Mouse (Mus musculus) ZHBTc4 (cell line): ENCODE results near the gene Acbd5.
A peak's percentile ranks its signal among the peaks of the same experiment; 100 is the strongest.
"Not testable (repeated sequence)": the region's sequence is repeated elsewhere in the genome, so short reads cannot be mapped to it uniquely, and the experiment has no call there.

Experiments used
- DNase-seq: peaks from one replicate; pipeline ENCODE4 v3.0.0-alpha.2; 2011; ENCODE audit warnings: low read depth, low spot score

Acbd5 gene

DNA sequence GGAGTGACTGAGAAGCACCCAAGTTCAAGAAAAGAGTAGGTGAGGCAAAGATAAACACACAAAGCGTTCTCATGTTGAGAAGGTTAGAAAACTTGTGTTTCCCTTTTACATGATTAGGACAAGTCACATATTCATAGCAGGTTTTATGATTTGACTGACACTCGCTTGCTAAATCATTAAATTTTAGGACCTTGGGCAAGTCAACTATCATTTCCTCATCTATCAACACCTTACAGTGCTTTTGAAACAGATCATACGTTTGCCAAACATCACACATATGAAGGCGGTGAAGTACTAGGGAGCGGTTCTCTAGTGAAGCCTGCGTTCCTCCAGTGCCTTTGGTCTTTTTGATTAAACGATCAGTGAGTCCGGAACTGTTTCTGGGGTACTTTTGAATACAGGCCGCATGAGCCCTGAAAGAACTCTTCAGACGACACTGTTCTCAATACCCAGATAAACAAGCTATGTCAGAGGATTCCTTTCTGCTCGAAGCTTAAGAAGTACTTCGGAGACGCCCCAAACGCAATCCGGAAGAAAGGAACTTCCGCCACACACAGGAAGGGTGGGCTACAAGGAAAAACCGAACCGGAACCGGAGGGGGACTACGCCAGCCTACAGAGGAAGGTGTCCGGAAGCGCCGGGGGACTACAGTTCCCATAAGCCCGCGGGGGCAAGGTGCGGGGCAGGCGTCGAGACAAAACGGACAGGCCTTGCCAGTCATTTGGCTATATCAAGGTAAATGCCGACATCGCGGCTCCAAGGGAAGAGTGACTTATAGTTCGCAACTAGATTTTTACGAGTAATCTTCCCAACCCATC, at the start of gene Acbd5:
TSS of gene Acbd5 (plus strand) at position 616 of the 818 bp plus-strand sequence.
- DNase-seq = peak; percentile 97

DNA sequence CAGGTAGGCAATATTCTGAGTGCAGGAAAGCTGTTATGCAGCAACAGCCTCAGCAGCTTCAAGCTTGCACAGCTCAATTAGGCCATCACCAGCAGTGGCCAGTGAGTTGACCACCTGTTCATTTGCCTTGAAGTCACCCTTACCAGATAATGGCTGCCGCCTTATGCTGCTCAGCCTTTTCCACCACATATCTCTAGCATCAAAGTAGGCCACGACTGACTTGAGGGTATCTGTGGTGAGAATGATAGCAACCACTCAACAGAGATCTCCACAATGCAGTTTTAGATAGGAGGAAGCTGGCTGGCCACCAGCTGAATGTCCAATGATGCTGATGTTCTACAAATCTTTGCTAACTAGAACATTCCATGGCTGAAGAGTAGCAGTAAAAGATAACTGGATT, 48.8 kb upstream of the Acbd5 start:
- no peak for DNase-seq

- no peak for DNase-seq
These were observed 46.6 kb upstream of the Acbd5 start for GRCm38 (mm10) chr2:23021320-23021719.

DNA sequence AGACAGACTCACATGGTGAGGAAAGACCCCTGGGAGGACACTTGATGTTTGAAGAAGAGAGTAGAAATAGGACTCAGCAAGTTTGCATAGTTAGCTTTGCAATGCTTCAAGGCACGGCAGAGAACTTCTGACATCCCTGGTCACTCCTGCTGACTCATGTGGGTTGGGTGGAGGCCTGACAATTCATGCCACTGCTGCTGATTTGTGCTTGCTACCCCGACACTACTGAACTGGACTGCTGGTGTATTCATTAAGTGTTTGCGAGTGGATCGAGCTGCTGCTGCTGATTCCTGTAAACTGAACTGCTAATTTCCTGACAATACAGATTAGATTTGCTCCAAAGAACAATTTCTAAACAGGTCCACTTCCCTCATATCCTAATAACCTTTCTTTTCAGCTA, 46.2 kb upstream of the Acbd5 start:
- DNase-seq = peak; percentile 12

DNA sequence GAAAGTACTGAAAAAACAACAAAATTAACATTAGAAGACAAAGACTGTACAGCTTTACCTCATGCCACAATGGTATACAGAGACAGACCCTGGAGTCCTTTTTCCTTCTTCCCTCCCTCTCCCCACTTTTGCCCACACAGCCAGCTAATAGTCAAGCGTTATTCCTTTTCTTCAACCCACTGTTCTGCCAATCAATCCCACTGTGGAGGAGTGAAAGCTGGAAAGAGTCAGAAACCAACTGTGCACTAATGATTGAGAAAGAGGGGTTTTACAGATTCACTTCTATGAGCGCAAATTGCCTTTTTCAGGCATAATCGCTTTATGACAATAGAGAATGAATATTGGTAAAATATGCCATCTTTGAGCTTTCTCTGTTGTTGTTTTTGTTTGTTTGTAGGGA, 44.9 kb upstream of the Acbd5 start:
- no peak for DNase-seq

- no peak for DNase-seq
These were observed 44.2 kb upstream of the Acbd5 start for GRCm38 (mm10) chr2:23023714-23024282.

- DNase-seq = no peak
These were observed 41.6 kb upstream of the Acbd5 start for GRCm38 (mm10) chr2:23026379-23026778.

DNA sequence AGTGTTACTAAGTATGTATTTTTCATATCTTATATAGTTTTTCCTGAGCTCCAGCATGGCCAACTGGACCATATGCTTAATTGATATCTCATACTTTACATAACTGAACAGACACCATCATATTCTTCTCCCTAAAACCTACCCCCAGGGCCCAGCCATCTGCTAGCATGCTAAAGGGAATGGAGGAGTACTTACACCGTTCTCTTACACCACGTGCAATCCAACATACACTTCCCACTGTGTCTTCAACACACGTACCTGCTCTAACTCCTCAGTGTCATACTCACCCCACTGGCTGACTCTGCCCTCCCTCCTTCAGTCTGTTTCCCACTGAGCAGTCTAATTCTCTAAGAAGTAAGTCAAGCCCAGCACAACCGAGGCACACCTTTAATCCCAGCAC, 39.1 kb upstream of the Acbd5 start:
- DNase-seq = no peak

- no peak for DNase-seq
These were observed 37.3 kb upstream of the Acbd5 start for GRCm38 (mm10) chr2:23030631-23031030.

DNA sequence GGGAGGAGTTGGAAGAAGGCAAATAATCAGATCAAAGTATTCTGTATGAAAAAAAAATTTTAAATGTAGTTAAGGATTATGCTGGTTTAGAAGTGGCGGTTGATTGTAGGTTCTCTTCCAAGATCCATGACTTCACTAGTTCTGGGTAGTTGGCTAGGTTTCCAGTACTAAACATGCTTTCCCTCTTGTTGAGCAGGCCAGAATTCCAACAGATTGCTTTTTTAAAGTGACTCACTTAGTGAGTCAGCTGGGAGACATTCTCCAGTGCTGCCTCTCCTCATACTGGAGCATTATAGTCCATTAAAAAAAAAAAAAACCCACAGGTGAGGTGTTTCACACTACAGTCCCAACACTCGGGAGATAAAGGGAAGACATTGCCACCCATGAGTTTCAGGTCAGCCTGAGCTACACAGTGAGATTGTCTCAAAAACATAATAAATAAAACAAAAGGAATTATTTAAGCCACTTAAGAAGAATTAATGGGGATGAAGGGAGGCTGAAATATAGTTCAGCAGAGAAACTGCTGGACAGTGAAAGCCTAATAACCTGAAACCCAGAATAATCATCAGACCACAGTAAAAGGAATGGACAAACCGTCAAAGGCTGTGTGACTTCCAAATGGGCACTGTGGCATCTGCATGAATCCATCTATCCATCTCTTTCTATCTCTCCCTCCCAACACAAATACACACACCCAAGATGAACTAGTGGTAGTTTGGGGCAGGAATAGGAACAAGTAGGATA, 33.1 kb upstream of the Acbd5 start:
- no peak for DNase-seq

DNA sequence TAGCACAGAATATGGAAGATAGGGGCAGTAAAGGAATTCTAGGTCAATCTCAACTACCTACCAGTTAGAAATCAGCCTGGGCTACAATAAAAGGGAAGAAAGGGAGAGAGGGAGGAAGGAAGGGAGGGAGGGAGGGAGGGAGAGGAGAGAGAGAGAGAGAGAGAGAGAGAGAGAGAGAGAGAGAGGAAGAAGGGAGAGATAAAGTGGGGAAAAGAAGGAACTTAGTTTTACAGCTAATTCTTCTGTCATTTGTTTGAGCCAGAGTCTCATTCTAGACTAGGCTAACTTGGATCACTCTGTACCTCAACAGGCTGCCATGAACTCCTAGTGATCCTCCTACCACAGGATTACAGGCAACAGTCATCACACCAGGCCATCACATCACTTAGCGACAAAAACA, 32.5 kb upstream of the Acbd5 start:
- no peak for DNase-seq

GRCm38 (mm10) chr2:23039082-23040000, 28.6 kb upstream of the Acbd5 start:
- DNase-seq = peak; percentile 74

- DNase-seq = peak; percentile 98
These were observed 27.8 kb upstream of the Acbd5 start, which contains the start of gene Abi1 for GRCm38 (mm10) chr2:23040001-23040646. Gene Abi1, minus strand, starts transcription at chr2:23040241.

GRCm38 (mm10) chr2:23040690-23041089, 27.3 kb upstream of the Acbd5 start:
- not testable (repeated sequence) for DNase-seq

- no peak for DNase-seq
These were observed 26.5 kb upstream of the Acbd5 start for GRCm38 (mm10) chr2:23041457-23041856.

- no peak for DNase-seq
These were observed 25.8 kb upstream of the Acbd5 start for GRCm38 (mm10) chr2:23042189-23042588.

- no peak for DNase-seq
These were observed 22.3 kb upstream of the Acbd5 start for GRCm38 (mm10) chr2:23045703-23046102.

- no peak for DNase-seq
These were observed 20.0 kb upstream of the Acbd5 start for GRCm38 (mm10) chr2:23048006-23048405.

GRCm38 (mm10) chr2:23051890-23052289, 16.1 kb upstream of the Acbd5 start:
- DNase-seq = no peak

- DNase-seq = no peak
These were observed 15.4 kb upstream of the Acbd5 start for GRCm38 (mm10) chr2:23052523-23052922.

DNA sequence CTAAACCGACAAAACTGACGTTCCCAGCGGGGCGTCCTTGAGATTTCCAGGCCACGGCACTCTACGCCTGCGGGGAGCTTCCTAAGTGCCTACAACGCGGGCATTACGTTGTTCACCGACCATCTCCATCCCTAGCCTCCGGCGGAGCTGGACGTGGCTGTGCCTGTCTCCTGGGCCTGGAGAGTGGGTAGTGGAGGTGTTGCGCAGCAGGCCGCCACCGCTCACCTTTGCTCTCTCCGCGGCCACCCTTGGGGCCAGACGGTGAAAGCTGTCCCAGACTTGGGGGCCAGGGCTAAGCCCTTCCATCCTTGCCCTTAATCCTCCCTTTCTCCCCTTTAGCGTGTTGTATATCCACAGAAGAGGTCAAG, 387 bp downstream of the Acbd5 start:
- DNase-seq = no peak
